Mouse (Mus musculus): ENCODE data around the gene Kat7. TPM values are rescaled to one million over a fixed set of nuclear protein-coding genes. Genes with fewer than 3 reads are reported as not detected.

Gene Kat7
- polyA plus RNA-seq, 1 experiment from 2014 or later: 81.9 TPM

DNA sequence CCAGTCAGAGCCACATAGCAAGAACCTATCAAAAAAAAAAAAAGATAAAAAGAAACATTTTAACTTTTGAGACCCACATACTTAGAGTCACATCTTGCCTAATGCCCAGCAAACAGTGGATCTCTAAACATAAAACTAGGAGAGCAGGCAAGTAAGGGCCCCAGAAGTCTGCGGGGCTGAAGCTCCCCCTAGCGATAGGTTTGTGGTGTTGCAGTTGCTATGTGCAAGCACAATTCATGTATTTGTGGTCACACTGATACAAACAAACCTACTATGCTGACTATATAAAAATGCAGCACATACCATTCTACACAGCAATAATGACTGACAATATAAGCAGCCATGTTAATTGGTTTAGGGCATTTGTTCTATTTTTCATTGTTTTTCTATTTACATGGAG is 11.9 kb downstream of the Kat7 start:
- Histone ChIP-seq H3K4me3 (ENCODE audit: low read depth, low read length) (no peak overlapping the region), H3K9ac (replicated peaks; ENCODE audit: low read length) (no peak overlapping the region), H3K27ac (replicated peaks; ENCODE audit: low read depth, low read length) (no peak overlapping the region), H3K36me3 (replicated peaks; ENCODE audit: control insufficient read depth, insufficient read depth, low read depth, low read length) (peaks cover 16% of the 10 kb centered on the region), H3K9me3 (replicated peaks; ENCODE audit: control insufficient read depth, low read length) (no peaks in the 10 kb centered on the region), H3K4me2 (ENCODE audit: low read depth, low read length) (no peak overlapping the region), H3K4me1 (ENCODE audit: control insufficient read depth, insufficient read depth, low read length) (no peaks in the 10 kb centered on the region), H3K27me3 (ENCODE audit: control insufficient read depth, insufficient read depth, low read length) (no peaks in the 10 kb centered on the region)
- WGBS: 32% methylated on average over 2 of the region's 2 CpGs
- DNase-seq (ENCODE audit: low spot score): peak; percentile 68
- ATAC-seq (replicated peaks; ENCODE audit: insufficient number of reproducible peaks, low FRiP score, low TSS enrichment, low read depth): no peak

- no peak overlapping the region for H3K9ac ChIP-seq (replicated peaks; ENCODE audit: low read length)
- H3K36me3 ChIP-seq (replicated peaks; ENCODE audit: control insufficient read depth, insufficient read depth, low read depth, low read length): peaks cover 17% of the 10 kb centered on the region
- no peaks in the 10 kb centered on the region for H3K4me1 ChIP-seq (ENCODE audit: control insufficient read depth, insufficient read depth, low read length)
- no peak overlapping the region for H3K4me3 ChIP-seq (ENCODE audit: low read depth, low read length)
- ATAC-seq (replicated peaks; ENCODE audit: insufficient number of reproducible peaks, low FRiP score, low TSS enrichment, low read depth) (no peak), DNase-seq (ENCODE audit: low spot score) (no peak)
- WGBS: 96% methylated on average over 13 of the region's 13 CpGs
- H3K9me3 ChIP-seq (replicated peaks; ENCODE audit: control insufficient read depth, low read length): no peaks in the 10 kb centered on the region
- H3K27me3 ChIP-seq (ENCODE audit: control insufficient read depth, insufficient read depth, low read length): no peaks in the 10 kb centered on the region
- H3K27ac ChIP-seq (replicated peaks; ENCODE audit: low read depth, low read length): no peak overlapping the region
- H3K4me2 ChIP-seq (ENCODE audit: low read depth, low read length): no peak overlapping the region
Observed at GRCm38 (mm10) chr11:95295736-95296135, 14.3 kb downstream of the Kat7 start.

GRCm38 (mm10) chr11:95293017-95293624 is 16.9 kb downstream of the Kat7 start:
- Histone ChIP-seq H3K4me2 (ENCODE audit: low read depth, low read length) (no peak overlapping the region), H3K36me3 (replicated peaks; ENCODE audit: control insufficient read depth, insufficient read depth, low read depth, low read length) (peaks cover 10% of the 10 kb centered on the region; the same call in 1 of the 2 replicates)

DNA sequence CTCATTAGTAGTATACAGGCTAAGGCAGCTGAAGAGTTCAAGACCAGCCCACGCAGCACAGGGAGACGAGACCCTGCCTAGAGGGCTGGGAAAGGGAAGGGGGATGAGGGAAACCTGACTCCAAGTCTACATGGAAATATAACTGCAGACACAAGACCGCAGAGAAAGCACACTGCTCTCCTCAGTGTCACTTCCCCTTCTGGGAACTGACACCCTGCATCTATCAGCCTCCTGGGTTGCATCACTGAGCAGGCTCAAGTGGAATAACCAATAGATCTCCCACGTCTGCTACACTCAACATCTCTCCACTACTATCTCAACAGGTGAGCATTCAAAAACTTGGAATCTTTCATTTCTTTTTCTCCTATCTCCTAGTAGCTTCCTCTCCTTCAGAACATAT is 18.0 kb downstream of the Kat7 start:
- Histone ChIP-seq H3K27me3 (ENCODE audit: control insufficient read depth, insufficient read depth, low read length) (no peaks in the 10 kb centered on the region), H3K4me2 (ENCODE audit: low read depth, low read length) (no peak overlapping the region), H3K4me1 (ENCODE audit: control insufficient read depth, insufficient read depth, low read length) (no peaks in the 10 kb centered on the region), H3K27ac (replicated peaks; ENCODE audit: low read depth, low read length) (no peak overlapping the region), H3K9ac (replicated peaks; ENCODE audit: low read length) (no peak overlapping the region), H3K36me3 (replicated peaks; ENCODE audit: control insufficient read depth, insufficient read depth, low read depth, low read length) (peaks cover 10% of the 10 kb centered on the region; the same call in 1 of the 2 replicates), H3K4me3 (ENCODE audit: low read depth, low read length) (no peak overlapping the region), H3K9me3 (replicated peaks; ENCODE audit: control insufficient read depth, low read length) (no peaks in the 10 kb centered on the region)
- 83% methylated on average over 4 of the region's 4 CpGs for WGBS
- ATAC-seq (replicated peaks; ENCODE audit: insufficient number of reproducible peaks, low FRiP score, low TSS enrichment, low read depth): no peak
- DNase-seq (ENCODE audit: low spot score): no peak

More at GRCm38 (mm10) chr11:95293017-95293624, 16.9 kb downstream of the Kat7 start:
- DNase-seq (ENCODE audit: low spot score) (no peak), ATAC-seq (replicated peaks; ENCODE audit: insufficient number of reproducible peaks, low FRiP score, low TSS enrichment, low read depth) (no peak)
- Histone ChIP-seq H3K4me1 (ENCODE audit: control insufficient read depth, insufficient read depth, low read length) (no peaks in the 10 kb centered on the region), H3K4me3 (ENCODE audit: low read depth, low read length) (no peak overlapping the region), H3K9me3 (replicated peaks; ENCODE audit: control insufficient read depth, low read length) (no peaks in the 10 kb centered on the region), H3K27ac (replicated peaks; ENCODE audit: low read depth, low read length) (no peak overlapping the region), H3K27me3 (ENCODE audit: control insufficient read depth, insufficient read depth, low read length) (no peaks in the 10 kb centered on the region), H3K9ac (replicated peaks; ENCODE audit: low read length) (no peak overlapping the region)
- 94% methylated on average over 8 of the region's 8 CpGs for WGBS

- Histone ChIP-seq H3K4me3 (ENCODE audit: low read depth, low read length) (no peak overlapping the region), H3K36me3 (replicated peaks; ENCODE audit: control insufficient read depth, insufficient read depth, low read depth, low read length) (peaks cover 18% of the 10 kb centered on the region), H3K4me2 (ENCODE audit: low read depth, low read length) (no peak overlapping the region), H3K27ac (replicated peaks; ENCODE audit: low read depth, low read length) (no peak overlapping the region), H3K9ac (replicated peaks; ENCODE audit: low read length) (no peak overlapping the region), H3K27me3 (ENCODE audit: control insufficient read depth, insufficient read depth, low read length) (no peaks in the 10 kb centered on the region), H3K9me3 (replicated peaks; ENCODE audit: control insufficient read depth, low read length) (no peaks in the 10 kb centered on the region), H3K4me1 (ENCODE audit: control insufficient read depth, insufficient read depth, low read length) (no peaks in the 10 kb centered on the region)
- ATAC-seq (replicated peaks; ENCODE audit: insufficient number of reproducible peaks, low FRiP score, low TSS enrichment, low read depth): no peak
- 92% methylated on average over 5 of the region's 5 CpGs for WGBS
- no peak for DNase-seq (ENCODE audit: low spot score)
Observed at GRCm38 (mm10) chr11:95282331-95282730, 27.7 kb downstream of the Kat7 start.

DNA sequence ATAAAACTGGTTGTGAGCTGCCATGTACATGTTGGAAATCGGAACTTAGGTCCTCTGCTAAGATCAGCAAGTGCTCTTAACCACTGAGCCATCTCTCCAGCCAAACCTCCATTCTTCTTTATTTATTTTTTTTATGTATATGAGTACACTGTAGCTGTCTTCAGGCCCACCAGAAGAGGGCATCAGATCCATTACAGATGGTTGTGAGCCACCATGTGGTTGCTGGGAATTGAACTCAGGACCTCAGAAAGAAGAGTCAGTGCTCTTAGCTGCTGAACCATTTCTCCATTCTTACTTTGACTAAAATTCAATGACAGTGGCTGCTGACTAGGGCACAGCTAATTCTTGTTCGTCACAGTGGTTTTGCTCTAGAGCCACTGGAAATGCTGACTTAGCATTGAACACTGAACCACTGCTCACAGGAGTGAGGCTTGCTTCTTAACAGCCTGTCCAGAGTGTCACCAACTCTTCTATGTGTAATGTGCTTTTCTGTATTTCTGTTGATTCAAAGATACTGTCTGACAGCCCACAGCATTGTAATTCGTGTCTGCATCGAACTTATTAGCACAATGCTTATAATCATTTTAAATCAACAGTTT is 30.9 kb downstream of the Kat7 start:
- no peaks in the 10 kb centered on the region for H3K4me1 ChIP-seq (ENCODE audit: control insufficient read depth, insufficient read depth, low read length)
- no peaks in the 10 kb centered on the region for H3K9me3 ChIP-seq (replicated peaks; ENCODE audit: control insufficient read depth, low read length)
- H3K9ac ChIP-seq (replicated peaks; ENCODE audit: low read length): no peak overlapping the region
- no peaks in the 10 kb centered on the region for H3K27me3 ChIP-seq (ENCODE audit: control insufficient read depth, insufficient read depth, low read length)
- whole genome bisulfite sequencing: 88% methylated on average over 4 of the region's 4 CpGs
- no peak overlapping the region for H3K4me3 ChIP-seq (ENCODE audit: low read depth, low read length)
- H3K27ac ChIP-seq (replicated peaks; ENCODE audit: low read depth, low read length): no peak overlapping the region
- ATAC-seq (replicated peaks; ENCODE audit: insufficient number of reproducible peaks, low FRiP score, low TSS enrichment, low read depth): no peak
- DNase-seq (ENCODE audit: low spot score): no peak
- peaks cover 20% of the 10 kb centered on the region for H3K36me3 ChIP-seq (replicated peaks; ENCODE audit: control insufficient read depth, insufficient read depth, low read depth, low read length)
- no peak overlapping the region for H3K4me2 ChIP-seq (ENCODE audit: low read depth, low read length)

DNA sequence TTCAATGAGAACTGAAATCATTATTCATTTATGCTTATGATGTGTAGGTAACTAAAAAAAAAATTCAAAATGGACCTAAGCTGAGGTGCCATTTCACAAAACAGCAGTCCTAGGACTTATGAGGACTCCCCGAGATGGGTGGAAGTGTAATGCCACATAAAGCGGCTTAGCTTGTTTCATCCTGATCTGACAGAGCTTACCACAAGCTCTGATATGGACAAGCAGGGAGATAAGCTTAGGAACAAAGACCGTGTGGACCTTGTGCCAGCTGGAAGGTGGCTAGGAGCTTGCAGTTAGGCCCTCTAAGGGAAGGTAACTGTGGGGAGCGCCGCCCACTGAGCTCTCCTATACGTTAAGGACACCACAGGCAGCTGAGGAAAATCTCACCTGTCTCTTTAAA is 34.0 kb downstream of the Kat7 start:
- ATAC-seq (replicated peaks; ENCODE audit: insufficient number of reproducible peaks, low FRiP score, low TSS enrichment, low read depth) (no peak), DNase-seq (ENCODE audit: low spot score) (no peak)
- H3K27ac ChIP-seq (replicated peaks; ENCODE audit: low read depth, low read length): no peak overlapping the region
- no peak overlapping the region for H3K4me3 ChIP-seq (ENCODE audit: low read depth, low read length)
- H3K27me3 ChIP-seq (ENCODE audit: control insufficient read depth, insufficient read depth, low read length): no peaks in the 10 kb centered on the region
- peaks cover 27% of the 10 kb centered on the region for H3K36me3 ChIP-seq (replicated peaks; ENCODE audit: control insufficient read depth, insufficient read depth, low read depth, low read length)
- no peak overlapping the region for H3K9ac ChIP-seq (replicated peaks; ENCODE audit: low read length)
- no peaks in the 10 kb centered on the region for H3K4me1 ChIP-seq (ENCODE audit: control insufficient read depth, insufficient read depth, low read length)
- H3K9me3 ChIP-seq (replicated peaks; ENCODE audit: control insufficient read depth, low read length): no peaks in the 10 kb centered on the region
- no peak overlapping the region for H3K4me2 ChIP-seq (ENCODE audit: low read depth, low read length)
- WGBS: 97% methylated on average over 6 of the region's 6 CpGs

- Histone ChIP-seq H3K4me3 (ENCODE audit: low read depth, low read length) (no peak overlapping the region), H3K27ac (replicated peaks; ENCODE audit: low read depth, low read length) (no peak overlapping the region), H3K9me3 (replicated peaks; ENCODE audit: control insufficient read depth, low read length) (no peaks in the 10 kb centered on the region), H3K4me2 (ENCODE audit: low read depth, low read length) (no peak overlapping the region), H3K4me1 (ENCODE audit: control insufficient read depth, insufficient read depth, low read length) (no peaks in the 10 kb centered on the region), H3K27me3 (ENCODE audit: control insufficient read depth, insufficient read depth, low read length) (no peaks in the 10 kb centered on the region), H3K36me3 (replicated peaks; ENCODE audit: control insufficient read depth, insufficient read depth, low read depth, low read length) (peaks cover 27% of the 10 kb centered on the region), H3K9ac (replicated peaks; ENCODE audit: low read length) (no peak overlapping the region)
- ATAC-seq (replicated peaks; ENCODE audit: insufficient number of reproducible peaks, low FRiP score, low TSS enrichment, low read depth): no peak
- no peak for DNase-seq (ENCODE audit: low spot score)
- WGBS: 89% methylated on average over 3 of the region's 3 CpGs
Observed at GRCm38 (mm10) chr11:95274613-95275012, 35.4 kb downstream of the Kat7 start.
